Mouse (Mus musculus) lung, postnatal 0 days (tissue): ENCODE data around the gene Gm44502. TPM values are rescaled to one million over a fixed set of nuclear protein-coding genes. Genes with fewer than 3 reads are reported as not detected.

Experiments
- ATAC-seq: fragments of 200-750 bp; cut with Nextera tagmentation; 2 replicates; pipeline ENCODE4 v1.8.0; 2017; ENCODE audit warnings: moderate library complexity
- DNase-seq: peaks from one replicate; pipeline ENCODE4 v3.0.0-alpha.2; 2016; ENCODE audit warnings: low spot score
- H3K27ac ChIP-seq: fragments of 300-500 bp; sonication (generic); 2 replicates; pipeline ENCODE4 v1.5.1; 2014; ENCODE audit warnings: antibody characterized with exemption, mild to moderate bottlenecking, low read length, mixed read lengths
- H3K27me3 ChIP-seq: fragments of 300-500 bp; sonication (generic); replicated peaks from 2 replicates; pipeline ENCODE4 v1.6.1; 2014; ENCODE audit warnings: low read length, mixed read lengths; ENCODE audit not compliant: insufficient read depth
- H3K36me3 ChIP-seq: fragments of 300-500 bp; sonication (generic); 2 replicates; pipeline ENCODE4 v1.6.1; 2014; ENCODE audit warnings: low read length, mixed read lengths; ENCODE audit not compliant: insufficient read depth
- H3K4me1 ChIP-seq: fragments of 300-500 bp; sonication (generic); 2 replicates; pipeline ENCODE4 v1.6.1; 2014; ENCODE audit warnings: antibody characterized with exemption, low read depth, low read length, mixed read lengths; ENCODE audit not compliant: insufficient read depth
- H3K4me2 ChIP-seq: fragments of 300-500 bp; sonication (generic); replicated peaks from 2 replicates; pipeline ENCODE4 v1.6.1; 2014; ENCODE audit warnings: low read depth, mild to moderate bottlenecking, low read length, moderate library complexity, mixed read lengths
- H3K4me3 ChIP-seq: fragments of 300-500 bp; sonication (generic); 2 replicates; pipeline ENCODE4 v1.5.1; 2014; ENCODE audit warnings: low read depth, low read length
- H3K9ac ChIP-seq: fragments of 300-500 bp; sonication (generic); replicated peaks from 2 replicates; pipeline ENCODE4 v1.6.1; 2014; ENCODE audit warnings: low read depth, mild to moderate bottlenecking
- H3K9me3 ChIP-seq: fragments of 300-500 bp; sonication (generic); 2 replicates; pipeline ENCODE4 v1.6.1; 2016; ENCODE audit warnings: low read length, mixed read lengths
- CTCF ChIP-seq: IDR thresholded peaks from 2 replicates; pipeline ENCODE4 v1.5.1; 2016; ENCODE audit warnings: antibody characterized with exemption, mild to moderate bottlenecking
- EP300 ChIP-seq: IDR thresholded peaks from 2 replicates; pipeline ENCODE4 v1.6.1; 2016; ENCODE audit warnings: antibody characterized with exemption, mild to moderate bottlenecking, control low read depth
- WGBS: fragments of 180-500 bp; shearing (Covaris S2); extraction: QIAGEN DNeasy Blood & Tissue Kit; methylation state at CpG from one replicate; pipeline ENCODE4 v1.1.7; 2014; 5-methylcytosine and 5-hydroxymethylcytosine counted together
- polyA plus RNA-seq: library from polyadenylated mRNA; unstranded; fragments of >200 nt; fragmentation: Nextera tagmentation; extraction: Ambion mirVana; gene quantifications from 2 replicates; pipeline ENCODE4 v1.2.1, GENCODE M21; 2015

Gm44502 gene
- polyA plus RNA-seq, 1 experiment from 2014 or later, result not detected

- Histone ChIP-seq H3K4me1 (no peaks in the 10 kb centered on the region), H3K9ac (no peak overlapping the region), H3K27me3 (no peaks in the 10 kb centered on the region), H3K27ac (no peak overlapping the region), H3K36me3 (no peaks in the 10 kb centered on the region), H3K4me2 (no peak overlapping the region), H3K9me3 (no peaks in the 10 kb centered on the region), H3K4me3 (no peak overlapping the region)
- TF ChIP-seq EP300 (no peak), CTCF (peak; percentile 77)
- ATAC-seq (no peak), DNase-seq (peak; percentile 51)
- 20% methylated on average over 2 of the region's 2 CpGs for WGBS
These were observed 39.1 kb upstream of the Gm44502 start for GRCm38 (mm10) chr15:89468577-89468976.

GRCm38 (mm10) chr15:89465052-89465451 lies 35.6 kb upstream of the Gm44502 start:
- H3K4me2 ChIP-seq, result no peak overlapping the region
- no peaks in the 10 kb centered on the region for H3K4me1 ChIP-seq
- no peaks in the 10 kb centered on the region for H3K9me3 ChIP-seq
- WGBS, result 8% methylated on average over 1 of the region's 1 CpGs
- ATAC-seq (no peak), DNase-seq (no peak)
- H3K9ac ChIP-seq, result no peak overlapping the region
- H3K4me3 ChIP-seq, result no peak overlapping the region
- TF ChIP-seq EP300 (no peak), CTCF (no peak)
- no peaks in the 10 kb centered on the region for H3K36me3 ChIP-seq
- H3K27ac ChIP-seq, result no peak overlapping the region
- no peaks in the 10 kb centered on the region for H3K27me3 ChIP-seq

GRCm38 (mm10) chr15:89463334-89464235 lies 34.1 kb upstream of the Gm44502 start:
- no peaks in the 10 kb centered on the region for H3K4me1 ChIP-seq
- no peaks in the 10 kb centered on the region for H3K36me3 ChIP-seq
- H3K9me3 ChIP-seq, result no peaks in the 10 kb centered on the region
- TF ChIP-seq CTCF (peak; percentile 50), EP300 (no peak)
- DNase-seq, result no peak
- H3K4me2 ChIP-seq, result no peak overlapping the region
- WGBS, result 39% methylated on average over 5 of the region's 5 CpGs
- H3K4me3 ChIP-seq, result no peak overlapping the region
- no peak for ATAC-seq
- no peak overlapping the region for H3K9ac ChIP-seq
- H3K27me3 ChIP-seq, result no peaks in the 10 kb centered on the region
- H3K27ac ChIP-seq, result no peak overlapping the region

- Histone ChIP-seq H3K27ac (no peak overlapping the region), H3K4me3 (no peak overlapping the region), H3K4me2 (no peak overlapping the region), H3K9ac (no peak overlapping the region), H3K9me3 (no peaks in the 10 kb centered on the region), H3K36me3 (no peaks in the 10 kb centered on the region), H3K27me3 (no peaks in the 10 kb centered on the region), H3K4me1 (no peaks in the 10 kb centered on the region)
- no peak for ATAC-seq
- WGBS, result 52% methylated on average over 7 of the region's 7 CpGs
- TF ChIP-seq CTCF (no peak), EP300 (no peak)
- no peak for DNase-seq
These were observed 32.7 kb upstream of the Gm44502 start for GRCm38 (mm10) chr15:89462176-89462575.

GRCm38 (mm10) chr15:89461321-89461720 lies 31.8 kb upstream of the Gm44502 start:
- WGBS, result 52% methylated on average over 15 of the region's 15 CpGs
- ATAC-seq (no peak), DNase-seq (no peak)
- Histone ChIP-seq H3K4me1 (no peaks in the 10 kb centered on the region), H3K4me2 (no peak overlapping the region), H3K27me3 (no peaks in the 10 kb centered on the region), H3K9ac (no peak overlapping the region), H3K4me3 (no peak overlapping the region), H3K27ac (no peak overlapping the region), H3K9me3 (no peaks in the 10 kb centered on the region), H3K36me3 (no peaks in the 10 kb centered on the region)
- no peak for TF ChIP-seq EP300
- TF ChIP-seq CTCF, result no peak

- H3K4me1 ChIP-seq, result no peaks in the 10 kb centered on the region
- no peak overlapping the region for H3K27ac ChIP-seq
- WGBS, result 57% methylated on average over 10 of the region's 10 CpGs
- H3K27me3 ChIP-seq, result no peaks in the 10 kb centered on the region
- ATAC-seq, result no peak
- H3K9me3 ChIP-seq, result no peaks in the 10 kb centered on the region
- H3K9ac ChIP-seq, result no peak overlapping the region
- no peak overlapping the region for H3K4me2 ChIP-seq
- no peak overlapping the region for H3K4me3 ChIP-seq
- no peaks in the 10 kb centered on the region for H3K36me3 ChIP-seq
- TF ChIP-seq EP300 (no peak), CTCF (no peak)
- DNase-seq, result no peak
These were observed 30.8 kb upstream of the Gm44502 start for GRCm38 (mm10) chr15:89460298-89460697.
